Mouse (Mus musculus) frontal cortex, postnatal 14 days (tissue): ENCODE measurements around the gene Atrx.

Experiments
- DNase-seq, 2 experiments: peaks; one replicate each; pipeline ENCODE4 v3.0.0; 2022; ENCODE audit warnings: low spot score in 2 of 2

The Atrx gene

GRCm38 (mm10) chrX:105767932-105768331 lies 161.3 kb downstream of the Atrx start:
- DNase-seq, result no peak

- no peak for DNase-seq
These were observed 161.9 kb downstream of the Atrx start for GRCm38 (mm10) chrX:105767177-105767764.

GRCm38 (mm10) chrX:105766013-105766412 lies 163.2 kb downstream of the Atrx start:
- DNase-seq, result no peak

- no peak for DNase-seq
These were observed 164.0 kb downstream of the Atrx start for GRCm38 (mm10) chrX:105765005-105765706.

GRCm38 (mm10) chrX:105764162-105765004 lies 164.8 kb downstream of the Atrx start, which contains the start of gene Fgf16:
Gene Fgf16, plus strand, starts transcription at chrX:105764279.
- no peak for DNase-seq

GRCm38 (mm10) chrX:105763612-105764011 lies 165.6 kb downstream of the Atrx start:
- DNase-seq, result no peak

GRCm38 (mm10) chrX:105762847-105763527 lies 166.2 kb downstream of the Atrx start:
- DNase-seq, result no peak
